Mouse (Mus musculus): Measurements from ENCODE around the gene Tmem116. TPM values are rescaled to one million over a fixed set of nuclear protein-coding genes. Genes with fewer than 3 reads are reported as not detected.
A peak's percentile ranks its signal among the peaks of the same experiment; 100 is the strongest.

Gene Tmem116
- 1 to 10 TPM; 5.9 to 7.3 TPM for total RNA-seq (2021)

DNA sequence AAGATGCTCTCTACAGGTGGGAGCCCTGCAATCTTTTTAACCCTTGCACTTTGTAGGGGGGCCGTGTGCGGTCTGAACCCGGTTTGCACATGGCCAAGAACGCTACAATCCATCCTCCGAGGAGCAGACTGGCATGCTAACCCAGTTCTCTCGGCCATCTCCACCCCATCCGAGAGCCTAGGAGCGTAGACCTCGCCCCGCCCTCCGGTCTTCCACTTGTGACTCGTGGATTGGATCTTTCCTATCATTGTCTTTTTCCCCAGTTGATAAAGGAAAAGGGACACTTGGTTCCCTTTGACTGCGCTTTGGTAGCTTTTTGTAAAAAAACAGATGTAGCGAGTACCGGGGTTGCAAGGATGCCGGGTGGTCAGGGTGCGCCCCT lies at the start of gene Tmem116:
Gene Tmem116, plus strand, starts transcription at position 250 of the 382 bp plus-strand sequence.
- intact Hi-C loops (cut with DNase I), result loop anchor here (1.0 to 5.0 kb wide), 3 partner anchors 26 to 261 kb away; partner anchors contain the start of genes Aldh2 and Atxn2
- peak in 1 of 2 experiments; percentile 50 for DNase-seq

- no peak for DNase-seq
- intact Hi-C loops (cut with DNase I), result no loop called here
Measured at GRCm38 (mm10) chr5:121407856-121408255, 43.8 kb upstream of the Tmem116 start.

GRCm38 (mm10) chr5:121410975-121411374 lies 40.7 kb upstream of the Tmem116 start:
- no peak for DNase-seq
- intact Hi-C loops (cut with DNase I), result no loop called here

DNA sequence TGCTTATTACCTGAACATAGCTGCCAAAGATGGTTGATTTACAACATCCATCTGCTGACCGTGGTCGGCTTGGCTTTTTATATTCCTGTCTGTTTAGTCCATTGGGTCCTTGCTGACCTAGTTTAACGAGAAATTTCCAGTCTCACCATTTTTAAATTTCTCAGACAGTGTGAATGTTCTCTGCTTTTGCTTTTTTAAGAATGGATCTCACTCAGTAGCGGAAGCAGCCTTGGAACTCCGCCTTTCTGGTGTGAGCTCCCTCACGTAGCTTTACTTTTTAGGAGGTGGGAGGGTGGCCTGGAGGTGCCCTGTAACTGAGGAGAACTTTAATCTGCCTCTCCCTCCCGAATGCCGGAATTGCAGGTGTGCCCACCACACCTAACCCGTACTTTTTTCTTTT lies 31.0 kb upstream of the Tmem116 start:
- no peak for DNase-seq
- intact Hi-C loops (cut with DNase I), result no loop called here

DNA sequence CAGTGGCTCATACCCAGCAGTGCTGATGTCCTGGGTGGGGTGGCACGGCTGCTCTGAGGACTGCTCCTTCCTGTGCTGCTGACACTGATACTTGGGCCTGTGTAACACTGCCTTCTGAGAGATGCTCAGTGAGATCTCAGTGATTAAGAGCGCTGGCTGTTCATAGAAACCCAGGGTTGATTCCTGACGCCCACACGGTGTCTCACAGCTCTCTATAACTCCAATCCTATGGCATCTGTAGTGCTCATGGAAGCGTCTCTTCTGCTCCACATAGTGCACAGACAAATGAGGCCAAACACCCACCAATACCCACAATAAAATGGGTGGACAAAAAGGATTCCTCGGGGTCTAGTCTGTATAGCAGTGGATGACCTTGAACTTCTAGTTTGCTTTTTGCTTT lies 28.9 kb upstream of the Tmem116 start:
- DNase-seq, result no peak
- intact Hi-C loops (cut with DNase I), result no loop called here

- no peak for DNase-seq
- intact Hi-C loops (cut with DNase I), result no loop called here
Measured at GRCm38 (mm10) chr5:121423297-121423696, 28.4 kb upstream of the Tmem116 start.

GRCm38 (mm10) chr5:121428954-121429353 lies 22.7 kb upstream of the Tmem116 start:
- intact Hi-C loops (cut with DNase I), result no loop called here
- no peak for DNase-seq

DNA sequence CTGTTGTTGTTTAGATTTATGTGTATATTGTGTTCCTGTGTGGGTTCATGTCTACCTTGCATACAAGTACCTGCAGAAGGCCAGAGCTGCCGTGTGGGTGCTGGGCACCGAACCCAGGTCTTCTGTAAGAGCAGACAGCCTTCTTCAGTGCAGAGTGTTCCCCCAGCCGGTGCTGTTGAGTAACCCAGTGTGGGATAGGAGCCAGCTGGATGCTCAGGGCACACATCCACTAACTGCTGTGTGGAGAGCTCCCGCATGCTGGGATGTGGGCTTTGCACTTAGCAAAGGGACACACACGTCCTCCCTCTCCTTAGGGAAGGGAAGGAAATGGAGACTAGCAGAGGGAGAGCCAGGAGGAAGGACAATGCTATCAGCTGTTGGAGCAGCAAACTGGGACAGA lies 13.6 kb upstream of the Tmem116 start:
- no peak for DNase-seq
- intact Hi-C loops (cut with DNase I), result no loop called here

DNA sequence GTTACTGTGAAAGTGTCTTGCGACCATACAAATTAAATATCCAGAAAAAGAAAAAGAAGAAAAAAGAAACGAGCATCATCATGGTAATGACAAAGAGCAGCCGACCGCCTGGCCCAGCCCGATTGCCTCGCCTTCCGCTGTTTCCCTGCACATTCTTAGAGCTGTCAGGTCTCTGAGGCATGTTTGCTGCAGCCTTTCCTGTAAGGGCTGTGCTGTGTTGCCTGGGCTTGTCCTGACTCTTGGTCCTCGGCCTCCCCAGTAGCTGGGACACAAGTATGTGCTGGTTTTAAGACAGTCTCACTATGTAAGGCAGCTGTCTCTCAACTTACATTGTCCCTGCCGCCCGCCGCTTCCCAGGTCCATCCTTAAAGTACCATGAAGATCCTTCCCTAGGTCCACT lies 12.9 kb upstream of the Tmem116 start:
- intact Hi-C loops (cut with DNase I), result no loop called here
- DNase-seq, result no peak

DNA sequence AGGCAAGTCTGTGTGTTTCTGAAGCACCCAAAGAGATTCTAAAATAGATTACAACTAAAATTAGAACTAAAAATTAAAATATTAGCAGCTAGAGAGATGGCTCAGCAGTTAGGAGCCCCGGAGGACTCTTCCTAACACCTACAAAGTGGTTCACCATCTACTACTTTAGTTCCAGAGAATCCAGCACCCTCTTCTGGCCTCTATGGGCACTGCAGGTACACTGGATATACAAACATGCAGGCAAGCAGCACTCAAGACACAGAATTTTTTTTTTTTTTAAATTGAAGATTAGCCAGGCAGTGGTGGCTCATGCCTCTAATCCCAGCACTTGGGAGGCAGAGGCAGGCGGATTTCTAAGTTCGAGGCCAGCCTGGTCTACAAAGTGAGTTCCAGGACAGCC lies 8.1 kb upstream of the Tmem116 start:
- intact Hi-C loops (cut with DNase I), result loop anchor here (5.0 kb wide), 1 partner anchor 34 kb away; no protein-coding TSS in a partner anchor
- peak; percentile 21 to 55 for DNase-seq

DNA sequence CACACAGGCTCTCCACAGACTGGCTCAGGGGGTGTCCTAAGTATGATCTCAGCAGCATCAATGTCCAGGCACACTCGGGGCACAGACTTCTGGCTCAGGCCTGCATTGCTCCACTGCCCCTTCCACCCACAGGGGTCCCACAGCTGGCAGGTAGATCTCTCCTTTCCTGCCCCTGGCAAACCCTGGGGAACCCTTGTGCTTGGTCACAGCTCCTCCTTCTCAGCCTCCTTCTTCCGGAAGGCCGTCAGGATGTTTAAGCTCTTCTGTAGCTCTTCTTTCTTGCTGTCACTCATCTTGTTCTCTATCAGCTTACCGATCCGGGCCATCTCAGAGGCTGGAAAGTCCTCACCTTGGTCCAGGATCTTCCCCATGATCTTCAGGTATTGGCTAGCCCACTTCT lies 6.8 kb upstream of the Tmem116 start:
- no peak for DNase-seq
- intact Hi-C loops (cut with DNase I), result loop anchor here (5.0 kb wide), 1 partner anchor 32 kb away; no protein-coding TSS in a partner anchor

GRCm38 (mm10) chr5:121448450-121448849 lies 3.2 kb upstream of the Tmem116 start:
- intact Hi-C loops (cut with DNase I), result no loop called here
- no peak for DNase-seq

GRCm38 (mm10) chr5:121449976-121450375 lies 1.7 kb upstream of the Tmem116 start:
- DNase-seq, result peak; percentile 64 to 80
- intact Hi-C loops (cut with DNase I), result loop anchor here (5.0 kb wide), 2 partner anchors 142 to 262 kb away; partner anchors contain the start of genes Aldh2 and Atxn2

GRCm38 (mm10) chr5:121450476-121450875 lies 1.2 kb upstream of the Tmem116 start:
- intact Hi-C loops (cut with DNase I), result loop anchor here (5.0 kb wide), 2 partner anchors 142 to 262 kb away; partner anchors contain the start of genes Aldh2 and Atxn2
- DNase-seq, result no peak

GRCm38 (mm10) chr5:121451203-121451602 lies 490 bp upstream of the Tmem116 start:
- intact Hi-C loops (cut with DNase I), result loop anchor here (1.0 to 5.0 kb wide), 3 partner anchors 26 to 261 kb away; partner anchors contain the start of genes Aldh2 and Atxn2
- peak in 1 of 2 experiments; percentile 15 for DNase-seq

GRCm38 (mm10) chr5:121452026-121452869 lies 555 bp downstream of the Tmem116 start, which contains the start of gene Erp29:
TSS of gene Erp29 (minus strand) at chr5:121452506.
- DNase-seq, result peak; percentile 99
- intact Hi-C loops (cut with DNase I), result loop anchor here (5.0 kb wide), 2 partner anchors 140 to 260 kb away; partner anchors contain the start of genes Aldh2 and Atxn2

- intact Hi-C loops (cut with DNase I), result loop anchor here (5.0 kb wide), 2 partner anchors 139 to 259 kb away; partner anchors contain the start of genes Aldh2 and Atxn2
Measured at GRCm38 (mm10) chr5:121452906-121453305, 1.2 kb downstream of the Tmem116 start.

GRCm38 (mm10) chr5:121453743-121454502 lies 2.2 kb downstream of the Tmem116 start:
- intact Hi-C loops (cut with DNase I), result loop anchor here (5.0 kb wide), 2 partner anchors 138 to 258 kb away; partner anchors contain the start of genes Aldh2 and Atxn2
- DNase-seq, result peak; percentile 20 to 30

More at GRCm38 (mm10) chr5:121452906-121453305, 1.2 kb downstream of the Tmem116 start:
- DNase-seq, result peak in 1 of 2 experiments; percentile 79

DNA sequence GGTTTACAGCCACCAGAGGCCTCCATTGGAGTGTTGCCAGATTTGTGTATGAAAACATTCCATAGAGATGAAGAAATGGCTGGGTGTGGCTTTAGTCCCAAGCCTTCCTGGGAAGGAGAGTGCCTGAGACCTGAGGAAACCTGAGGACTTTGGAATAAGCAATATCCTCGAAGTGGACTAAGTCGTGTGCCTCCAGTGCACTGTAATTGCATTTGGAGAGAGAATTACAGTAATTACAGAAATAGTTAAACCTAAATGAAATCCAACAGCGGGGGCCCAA lies 2.8 kb downstream of the Tmem116 start:
- intact Hi-C loops (cut with DNase I), result loop anchor here (5.0 kb wide), 2 partner anchors 138 to 258 kb away; partner anchors contain the start of genes Aldh2 and Atxn2
- DNase-seq, result peak in 1 of 2 experiments; percentile 28

DNA sequence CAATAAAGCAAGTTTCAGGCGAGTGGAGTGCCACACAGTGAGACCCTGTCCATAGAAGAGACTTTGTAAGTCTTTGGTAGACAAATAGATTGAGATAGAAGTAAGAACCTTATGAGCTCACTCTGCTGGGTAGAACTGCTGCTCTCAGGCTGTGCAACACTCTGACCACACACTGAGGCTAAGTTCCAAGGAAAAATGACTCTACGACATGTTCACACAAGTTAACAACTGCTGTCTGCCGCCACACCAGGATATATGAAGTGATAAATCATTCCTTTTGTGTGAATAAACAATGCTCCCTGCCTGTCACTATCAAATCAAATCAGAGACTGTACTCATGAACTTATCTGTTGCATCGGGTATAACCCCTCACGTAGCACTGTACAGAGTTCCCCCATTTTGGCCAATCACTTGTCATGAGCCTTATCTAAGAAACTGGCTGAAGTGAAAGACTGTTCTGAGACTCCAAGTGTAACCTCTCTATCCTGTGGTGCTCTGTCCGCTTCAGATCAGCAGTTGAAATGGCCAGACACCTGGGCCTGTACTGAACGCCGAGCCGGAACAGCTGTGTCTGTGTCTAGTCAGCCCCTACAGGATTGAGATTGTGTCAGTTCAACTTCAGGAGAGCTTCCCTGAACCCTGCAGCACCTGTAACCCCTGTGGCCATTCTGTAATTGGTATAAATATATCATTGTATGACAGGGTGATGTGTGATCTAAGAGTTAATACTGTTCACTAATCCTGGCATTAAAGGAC lies 4.0 kb downstream of the Tmem116 start:
- no peak for DNase-seq
- intact Hi-C loops (cut with DNase I), result no loop called here

All from heart, postnatal 10 days (tissue).